Mouse (Mus musculus): ENCODE results near the gene Hacd3. TPM values are rescaled to one million over a fixed set of nuclear protein-coding genes. Genes with fewer than 3 reads are reported as not detected.
A peak's percentile ranks its signal among the peaks of the same experiment; 100 is the strongest.

Gene Hacd3
- polyA plus RNA-seq, 1 experiment from 2014 or later, result 105 TPM

- DNase-seq (ENCODE audit: extremely low spot score, low spot score), result peak; percentile 95
- Histone ChIP-seq H3K4me1 (peaks cover 23% of the 10 kb centered on the region), H3K4me3 (peak within 1 kb of the TSS; percentile 76), H3K27me3 (ENCODE audit: poor library complexity, severe bottlenecking) (no peaks in the 10 kb centered on the region), H3K27ac (peak within 1 kb of the TSS; percentile 96), H3K36me3 (replicated peaks) (peaks cover 36% of the 10 kb centered on the region), H3K9me3 (no peaks in the 10 kb centered on the region)
- 4% methylated on average over 29 of the region's 29 CpGs for WGBS
Measured at GRCm38 (mm10) chr9:64960117-64960977, 61.1 kb downstream of the Hacd3 start, which contains the start of gene Ints14. TSS of gene Ints14 (plus strand) at chr9:64960905.

- DNase-seq (ENCODE audit: extremely low spot score, low spot score), result no peak
- Histone ChIP-seq H3K4me3 (no peak overlapping the region), H3K36me3 (replicated peaks) (peaks cover 5% of the 10 kb centered on the region), H3K27ac (no peak overlapping the region), H3K27me3 (ENCODE audit: poor library complexity, severe bottlenecking) (peaks cover 18% of the 10 kb centered on the region), H3K9me3 (no peaks in the 10 kb centered on the region), H3K4me1 (peaks cover 28% of the 10 kb centered on the region)
- 87% methylated on average over 3 of the region's 3 CpGs for whole genome bisulfite sequencing
Measured at GRCm38 (mm10) chr9:64957276-64957675, 64.2 kb downstream of the Hacd3 start.

GRCm38 (mm10) chr9:64956337-64956736, 65.2 kb downstream of the Hacd3 start:
- peak overlapping the region; percentile 33 for H3K4me3 ChIP-seq
- 25% methylated on average over 12 of the region's 12 CpGs for WGBS
- peaks cover 27% of the 10 kb centered on the region for H3K27me3 ChIP-seq (ENCODE audit: poor library complexity, severe bottlenecking)
- H3K27ac ChIP-seq, result peak overlapping the region; percentile 48; the same call in 1 of the 2 replicates
- DNase-seq (ENCODE audit: extremely low spot score, low spot score), result no peak
- H3K36me3 ChIP-seq (replicated peaks), result no peaks in the 10 kb centered on the region
- H3K4me1 ChIP-seq, result peaks cover 30% of the 10 kb centered on the region
- H3K9me3 ChIP-seq, result no peaks in the 10 kb centered on the region

GRCm38 (mm10) chr9:64953190-64953589, 68.3 kb downstream of the Hacd3 start:
- Histone ChIP-seq H3K4me1 (peaks cover 22% of the 10 kb centered on the region), H3K4me3 (no peak overlapping the region), H3K27ac (no peak overlapping the region), H3K27me3 (ENCODE audit: poor library complexity, severe bottlenecking) (peaks cover 52% of the 10 kb centered on the region), H3K36me3 (replicated peaks) (no peaks in the 10 kb centered on the region), H3K9me3 (no peaks in the 10 kb centered on the region)
- no peak for DNase-seq (ENCODE audit: extremely low spot score, low spot score)
- 84% methylated on average over 7 of the region's 7 CpGs for WGBS

- peaks cover 22% of the 10 kb centered on the region for H3K4me1 ChIP-seq
- no peaks in the 10 kb centered on the region for H3K9me3 ChIP-seq
- no peak for DNase-seq (ENCODE audit: extremely low spot score, low spot score)
- H3K27me3 ChIP-seq (ENCODE audit: poor library complexity, severe bottlenecking), result peaks cover 61% of the 10 kb centered on the region
- no peak overlapping the region for H3K27ac ChIP-seq
- H3K4me3 ChIP-seq, result no peak overlapping the region
- no peaks in the 10 kb centered on the region for H3K36me3 ChIP-seq (replicated peaks)
- WGBS, result 16% methylated on average over 5 of the region's 5 CpGs
Measured at GRCm38 (mm10) chr9:64952055-64952454, 69.4 kb downstream of the Hacd3 start.

GRCm38 (mm10) chr9:64951161-64951657, 70.3 kb downstream of the Hacd3 start, which contains the start of gene Slc24a1:
TSS of gene Slc24a1 (minus strand) at chr9:64951607.
- 39% methylated on average over 11 of the region's 11 CpGs for WGBS

GRCm38 (mm10) chr9:64947483-64948095, 73.9 kb downstream of the Hacd3 start:
- H3K27ac ChIP-seq, result no peak overlapping the region
- H3K4me1 ChIP-seq, result peaks cover 21% of the 10 kb centered on the region
- H3K36me3 ChIP-seq (replicated peaks), result no peaks in the 10 kb centered on the region
- H3K4me3 ChIP-seq, result no peak overlapping the region
- DNase-seq (ENCODE audit: extremely low spot score, low spot score), result no peak
- no peaks in the 10 kb centered on the region for H3K9me3 ChIP-seq
- WGBS, result 88% methylated on average over 9 of the region's 9 CpGs
- H3K27me3 ChIP-seq (ENCODE audit: poor library complexity, severe bottlenecking), result peaks cover 74% of the 10 kb centered on the region

More at GRCm38 (mm10) chr9:64951161-64951657, 70.3 kb downstream of the Hacd3 start, which contains the start of gene Slc24a1:
- H3K4me1 ChIP-seq, result peaks cover 17% of the 10 kb centered on the region
- H3K9me3 ChIP-seq, result no peaks in the 10 kb centered on the region
- H3K27ac ChIP-seq, result no peak within 1 kb of the TSS
- peaks cover 61% of the 10 kb centered on the region for H3K27me3 ChIP-seq (ENCODE audit: poor library complexity, severe bottlenecking)
- no peak for DNase-seq (ENCODE audit: extremely low spot score, low spot score)
- no peak within 1 kb of the TSS for H3K4me3 ChIP-seq
- no peaks in the 10 kb centered on the region for H3K36me3 ChIP-seq (replicated peaks)

- Histone ChIP-seq H3K9me3 (no peaks in the 10 kb centered on the region), H3K27me3 (ENCODE audit: poor library complexity, severe bottlenecking) (peaks cover 47% of the 10 kb centered on the region), H3K36me3 (replicated peaks) (no peaks in the 10 kb centered on the region), H3K27ac (no peak overlapping the region), H3K4me3 (0 out of 2 replicates have a peak overlapping the region, but pooled peaks have one; percentile 1), H3K4me1 (peaks cover 9% of the 10 kb centered on the region)
- no peak for DNase-seq (ENCODE audit: extremely low spot score, low spot score)
- WGBS, result 24% methylated on average over 11 of the region's 11 CpGs
Measured at GRCm38 (mm10) chr9:64943997-64944396, 77.5 kb downstream of the Hacd3 start.

- WGBS, result 96% methylated on average over 4 of the region's 4 CpGs
- DNase-seq (ENCODE audit: extremely low spot score, low spot score), result no peak
- no peaks in the 10 kb centered on the region for H3K9me3 ChIP-seq
- no peak overlapping the region for H3K4me3 ChIP-seq
- peaks cover 34% of the 10 kb centered on the region for H3K27me3 ChIP-seq (ENCODE audit: poor library complexity, severe bottlenecking)
- H3K4me1 ChIP-seq, result peaks cover 11% of the 10 kb centered on the region
- no peak overlapping the region for H3K27ac ChIP-seq
- H3K36me3 ChIP-seq (replicated peaks), result no peaks in the 10 kb centered on the region
Measured at GRCm38 (mm10) chr9:64941650-64942049, 79.8 kb downstream of the Hacd3 start.

GRCm38 (mm10) chr9:64940731-64941346, 80.7 kb downstream of the Hacd3 start:
- peaks cover 17% of the 10 kb centered on the region for H3K4me1 ChIP-seq
- no peaks in the 10 kb centered on the region for H3K36me3 ChIP-seq (replicated peaks)
- H3K4me3 ChIP-seq, result no peak overlapping the region
- no peaks in the 10 kb centered on the region for H3K9me3 ChIP-seq
- DNase-seq (ENCODE audit: extremely low spot score, low spot score), result no peak
- H3K27me3 ChIP-seq (ENCODE audit: poor library complexity, severe bottlenecking), result peaks cover 38% of the 10 kb centered on the region
- H3K27ac ChIP-seq, result no peak overlapping the region
- WGBS, result 85% methylated on average over 11 of the region's 11 CpGs

GRCm38 (mm10) chr9:64939790-64940189, 81.7 kb downstream of the Hacd3 start:
- no peak overlapping the region for H3K27ac ChIP-seq
- peaks cover 35% of the 10 kb centered on the region for H3K27me3 ChIP-seq (ENCODE audit: poor library complexity, severe bottlenecking)
- no peak for DNase-seq (ENCODE audit: extremely low spot score, low spot score)

GRCm38 (mm10) chr9:64939281-64939680, 82.2 kb downstream of the Hacd3 start:
- no peaks in the 10 kb centered on the region for H3K9me3 ChIP-seq
- no peak for DNase-seq (ENCODE audit: extremely low spot score, low spot score)
- no peak overlapping the region for H3K27ac ChIP-seq
- H3K4me3 ChIP-seq, result no peak overlapping the region
- H3K27me3 ChIP-seq (ENCODE audit: poor library complexity, severe bottlenecking), result peaks cover 30% of the 10 kb centered on the region
- 66% methylated on average over 4 of the region's 4 CpGs for WGBS
- no peaks in the 10 kb centered on the region for H3K36me3 ChIP-seq (replicated peaks)
- peaks cover 22% of the 10 kb centered on the region for H3K4me1 ChIP-seq

More at GRCm38 (mm10) chr9:64939790-64940189, 81.7 kb downstream of the Hacd3 start:
- 91% methylated on average over 2 of the region's 2 CpGs for WGBS
- no peaks in the 10 kb centered on the region for H3K36me3 ChIP-seq (replicated peaks)
- no peaks in the 10 kb centered on the region for H3K9me3 ChIP-seq
- peaks cover 18% of the 10 kb centered on the region for H3K4me1 ChIP-seq
- no peak overlapping the region for H3K4me3 ChIP-seq

Measured in forebrain, embryonic 10.5 days (tissue).